Mouse (Mus musculus): ENCODE results near the gene Stra8.
A peak's percentile ranks its signal among the peaks of the same experiment; 100 is the strongest.

The Stra8 gene

GRCm38 (mm10) chr6:34919956-34920355, at the start of gene Stra8:
Stra8 (plus strand) TSS chr6:34920163.
- no peak for DNase-seq

GRCm38 (mm10) chr6:34870724-34871123, 49.2 kb upstream of the Stra8 start:
- DNase-seq, result no peak

GRCm38 (mm10) chr6:34871929-34872328, 48.0 kb upstream of the Stra8 start:
- DNase-seq, result no peak

GRCm38 (mm10) chr6:34872871-34873270, 47.1 kb upstream of the Stra8 start:
- DNase-seq, result no peak

- peak in 1 of 2 experiments; percentile 36 for DNase-seq
Measured at GRCm38 (mm10) chr6:34874101-34874921, 45.7 kb upstream of the Stra8 start.

GRCm38 (mm10) chr6:34875268-34875761, 44.6 kb upstream of the Stra8 start:
- peak; percentile 81 to 89 for DNase-seq

- peak; percentile 29 to 54 for DNase-seq
Measured at GRCm38 (mm10) chr6:34875966-34876834, 43.8 kb upstream of the Stra8 start.

GRCm38 (mm10) chr6:34876835-34877156, 43.2 kb upstream of the Stra8 start:
- DNase-seq, result no peak

- DNase-seq, result peak; percentile 94 to 96
Measured at GRCm38 (mm10) chr6:34877509-34878321, 42.2 kb upstream of the Stra8 start, which contains the start of gene Cyren. Cyren (minus strand) TSS chr6:34878060.

GRCm38 (mm10) chr6:34879101-34879740, 40.7 kb upstream of the Stra8 start:
- peak in 1 of 2 experiments; percentile 27 for DNase-seq

- DNase-seq, result peak; percentile 61 to 63
Measured at GRCm38 (mm10) chr6:34879911-34880475, 40.0 kb upstream of the Stra8 start.

- no peak for DNase-seq
Measured at GRCm38 (mm10) chr6:34884724-34885123, 35.2 kb upstream of the Stra8 start.

GRCm38 (mm10) chr6:34887131-34887850, 32.7 kb upstream of the Stra8 start:
- DNase-seq, result no peak

- no peak for DNase-seq
Measured at GRCm38 (mm10) chr6:34889185-34889584, 30.8 kb upstream of the Stra8 start.

GRCm38 (mm10) chr6:34895569-34895968, 24.4 kb upstream of the Stra8 start:
- no peak for DNase-seq

- no peak for DNase-seq
Measured at GRCm38 (mm10) chr6:34896168-34896780, 23.7 kb upstream of the Stra8 start.

GRCm38 (mm10) chr6:34899127-34899526, 20.8 kb upstream of the Stra8 start:
- no peak for DNase-seq

- no peak for DNase-seq
Measured at GRCm38 (mm10) chr6:34900990-34901389, 19.0 kb upstream of the Stra8 start.

GRCm38 (mm10) chr6:34901911-34902444, 18.0 kb upstream of the Stra8 start:
- no peak for DNase-seq

- no peak for DNase-seq
Measured at GRCm38 (mm10) chr6:34902578-34902977, 17.4 kb upstream of the Stra8 start.
